Mouse (Mus musculus): ENCODE results near the gene Tent5a.

DNA sequence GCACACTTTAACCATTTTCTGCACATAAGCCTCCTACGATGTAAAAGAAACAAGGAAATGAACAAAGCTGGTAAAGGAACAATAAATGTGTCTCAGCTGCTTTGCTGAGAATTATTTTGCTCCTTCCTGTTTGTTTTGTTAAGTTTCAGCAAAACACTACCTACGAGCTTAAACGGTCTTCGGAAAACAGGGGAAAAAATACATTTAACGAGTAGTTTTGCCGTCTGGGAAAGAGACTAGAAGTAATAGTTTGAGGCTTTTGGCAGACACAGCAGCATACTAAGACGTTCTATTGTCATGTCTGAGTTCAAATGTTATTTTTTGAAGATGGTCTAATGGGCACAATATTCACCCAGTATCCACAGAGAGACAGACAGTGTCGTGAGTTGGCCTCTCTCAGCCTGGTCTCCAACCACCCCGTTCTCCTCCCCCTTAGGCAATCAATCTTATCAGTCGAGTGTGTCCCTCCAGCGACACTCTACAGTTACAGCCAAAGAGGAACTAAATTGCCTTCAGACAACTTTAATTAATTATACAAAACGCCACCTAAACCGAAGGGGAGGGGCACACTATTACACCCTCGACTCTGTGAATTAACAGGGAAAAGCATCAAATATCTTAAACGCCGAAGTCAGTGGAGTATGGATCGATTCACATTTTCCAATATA is 1.8 kb downstream of the Tent5a start:
- no peak for TF ChIP-seq CTCF (IDR thresholded peaks at IDR 0.05; ENCODE audit: low read depth, low read length)
- TF ChIP-seq POLR2A (IDR thresholded peaks at IDR 0.05; ENCODE audit: extremely low read depth, insufficient read depth, low read length), result no peak
